Mouse (Mus musculus) lung, embryonic 16.5 days (tissue): ENCODE measurements around the gene Evx1. TPM values are rescaled to one million over a fixed set of nuclear protein-coding genes. Genes with fewer than 3 reads are reported as not detected.

Experiments used
- ATAC-seq: fragments of 200-750 bp; cut with Nextera tagmentation; 2 replicates; pipeline ENCODE4 v1.8.0; 2017; ENCODE audit warnings: low read depth, mild to moderate bottlenecking, moderate library complexity
- H3K27ac ChIP-seq: fragments of 300-500 bp; sonication (generic); 2 replicates; pipeline ENCODE4 v1.5.1; 2014; ENCODE audit warnings: mild to moderate bottlenecking, control low read depth, low read length
- H3K27me3 ChIP-seq: fragments of 300-500 bp; sonication (generic); 2 replicates; pipeline ENCODE4 v1.6.1; 2014; ENCODE audit warnings: low read depth, low read length, mixed read lengths; ENCODE audit not compliant: control insufficient read depth, insufficient read depth
- H3K36me3 ChIP-seq: fragments of 300-500 bp; sonication (generic); 2 replicates; pipeline ENCODE4 v1.6.1; 2014; ENCODE audit warnings: low read length; ENCODE audit not compliant: control insufficient read depth, insufficient read depth
- H3K4me1 ChIP-seq: fragments of 300-500 bp; sonication (generic); replicated peaks from 2 replicates; pipeline ENCODE4 v1.6.1; 2014; ENCODE audit warnings: low read length, mixed read lengths; ENCODE audit not compliant: control insufficient read depth, insufficient read depth
- H3K4me2 ChIP-seq: fragments of 300-500 bp; sonication (generic); 2 replicates; pipeline ENCODE4 v1.6.1; 2014; ENCODE audit warnings: low read depth, low read length, control low read depth
- H3K4me3 ChIP-seq: fragments of 300-500 bp; sonication (generic); 2 replicates; pipeline ENCODE4 v1.5.1; 2014; ENCODE audit warnings: mild to moderate bottlenecking, low read length, control low read depth
- H3K9ac ChIP-seq: fragments of 300-500 bp; sonication (generic); 2 replicates; pipeline ENCODE4 v1.6.1; 2014; ENCODE audit warnings: low read length, control low read depth
- H3K9me3 ChIP-seq: fragments of 300-500 bp; sonication (generic); 2 replicates; pipeline ENCODE4 v1.6.1; 2016; ENCODE audit warnings: low read length; ENCODE audit not compliant: control insufficient read depth
- WGBS: fragments of 180-500 bp; shearing (Covaris S2); extraction: QIAGEN DNeasy Blood & Tissue Kit; methylation state at CpG from one replicate; pipeline ENCODE4 v1.1.7; 2014; 5-methylcytosine and 5-hydroxymethylcytosine counted together
- polyA plus RNA-seq: library from polyadenylated mRNA; unstranded; fragments of >200 nt; fragmentation: Nextera tagmentation; extraction: Ambion mirVana; gene quantifications from 2 replicates; pipeline ENCODE4 v1.2.1, GENCODE M21; 2015

Gene Evx1
- polyA plus RNA-seq = not detected in 2 replicates

DNA sequence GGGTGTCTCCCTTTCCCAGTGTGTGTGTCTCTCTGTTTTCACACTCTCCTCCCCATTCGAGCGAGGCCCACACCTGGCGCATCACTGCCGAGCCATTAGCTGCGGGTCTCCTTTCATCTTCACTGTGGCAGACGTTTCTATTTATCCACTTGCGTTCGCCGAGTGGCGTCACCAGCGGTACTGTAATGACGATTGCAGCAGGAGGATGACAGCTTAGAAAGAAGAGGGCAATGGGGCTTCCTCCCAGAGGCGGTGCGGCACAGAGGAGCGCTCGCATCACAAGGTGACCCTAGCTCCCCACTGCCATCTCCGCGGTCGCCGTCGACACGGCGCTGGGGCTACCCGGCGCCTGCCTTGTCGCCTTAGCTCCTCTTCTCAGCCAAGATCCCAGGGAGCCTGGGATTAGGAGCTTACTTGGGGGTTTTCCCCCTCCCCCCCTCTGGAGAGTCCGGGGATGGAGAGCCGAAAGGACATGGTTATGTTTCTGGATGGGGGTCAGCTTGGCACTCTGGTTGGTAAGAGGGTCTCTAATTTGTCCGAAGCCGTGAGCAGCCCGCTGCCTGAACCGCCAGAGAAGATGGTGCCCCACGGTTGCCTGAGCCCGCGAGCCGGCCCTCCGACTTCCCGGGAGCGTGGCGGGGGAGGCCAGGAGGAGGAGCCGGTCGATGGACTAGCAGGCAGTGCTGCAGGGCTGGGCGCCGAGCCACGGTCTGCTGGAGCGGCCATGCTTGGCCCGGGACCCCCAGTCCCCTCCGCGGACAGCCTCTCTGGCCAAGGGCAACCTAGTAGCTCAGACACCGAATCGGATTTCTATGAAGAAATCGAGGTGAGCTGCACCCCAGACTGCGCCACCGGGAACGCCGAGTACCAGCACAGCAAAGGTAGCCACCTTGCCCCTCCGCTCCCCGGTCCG lies at the start of gene Evx1:
TSS of gene Evx1 (plus strand) at position 108 of the 913 bp plus-strand sequence.
- Histone ChIP-seq H3K4me2 (peak within 1 kb of the TSS; percentile 35), H3K27ac (no peak within 1 kb of the TSS), H3K36me3 (no peaks in the 10 kb centered on the region), H3K9me3 (no peaks in the 10 kb centered on the region), H3K4me1 (peaks cover 21% of the 10 kb centered on the region), H3K4me3 (peak within 1 kb of the TSS; percentile 33), H3K9ac (no peak within 1 kb of the TSS), H3K27me3 (peaks cover 94% of the 10 kb centered on the region)
- ATAC-seq = peak; percentile 32; the same call in 1 of the 2 replicates
- WGBS = 1% methylated on average over 59 of the region's 59 CpGs

DNA sequence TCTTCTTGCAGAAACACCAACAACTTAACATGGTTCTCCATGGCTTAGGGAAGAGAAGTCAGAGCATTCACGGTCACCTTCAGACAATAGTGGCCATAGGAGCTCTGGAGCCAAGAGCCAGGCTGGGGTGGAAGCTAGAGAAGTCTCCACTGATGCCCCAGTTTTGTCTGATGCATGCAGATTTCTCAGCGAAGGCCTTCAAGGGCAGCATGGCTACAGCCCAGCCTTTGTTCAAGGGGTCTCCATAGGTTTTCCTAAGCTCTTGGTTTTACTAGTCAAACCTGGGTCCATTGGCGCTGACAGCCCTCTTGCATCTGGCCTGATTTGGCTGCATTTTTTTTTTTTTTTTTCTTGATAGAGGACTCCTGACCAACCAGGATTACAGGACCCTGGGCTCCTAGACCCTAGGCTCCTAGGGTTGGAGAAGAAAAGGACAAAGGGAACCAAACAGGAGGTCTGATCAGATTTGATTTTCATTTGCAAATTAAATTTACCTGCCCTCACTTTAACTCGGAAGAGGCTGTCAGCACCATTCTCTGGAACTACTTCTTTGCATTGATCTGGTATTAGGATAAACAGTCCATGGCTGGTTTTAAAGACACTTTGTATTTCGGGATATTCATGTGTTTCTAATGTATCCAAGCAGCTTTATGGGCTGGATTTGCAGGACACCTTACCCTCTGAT lies 49.0 kb upstream of the Evx1 start:
- ATAC-seq = no peak
- H3K27ac ChIP-seq = no peak overlapping the region
- H3K4me3 ChIP-seq = no peak overlapping the region
- H3K4me2 ChIP-seq = no peak overlapping the region
- H3K36me3 ChIP-seq = no peaks in the 10 kb centered on the region
- peaks cover 92% of the 10 kb centered on the region for H3K27me3 ChIP-seq
- H3K4me1 ChIP-seq = peaks cover 13% of the 10 kb centered on the region; the same call in 1 of the 2 replicates
- WGBS = 2% methylated on average over 5 of the region's 5 CpGs
- H3K9me3 ChIP-seq = no peaks in the 10 kb centered on the region
- H3K9ac ChIP-seq = no peak overlapping the region

GRCm38 (mm10) chr6:52265306-52265912 lies 47.9 kb upstream of the Evx1 start:
- no peak for ATAC-seq
- WGBS = under 1% methylated on average over 18 of the region's 18 CpGs
- peaks cover 6% of the 10 kb centered on the region; the same call in 1 of the 2 replicates for H3K4me1 ChIP-seq

GRCm38 (mm10) chr6:52265913-52266665 lies 47.2 kb upstream of the Evx1 start:
- Histone ChIP-seq H3K4me3 (no peak overlapping the region), H3K9me3 (no peaks in the 10 kb centered on the region), H3K27me3 (peaks cover 94% of the 10 kb centered on the region), H3K36me3 (no peaks in the 10 kb centered on the region), H3K9ac (no peak overlapping the region), H3K27ac (no peak overlapping the region), H3K4me2 (no peak overlapping the region), H3K4me1 (no peaks in the 10 kb centered on the region)
- ATAC-seq = no peak
- 1% methylated on average over 19 of the region's 19 CpGs for WGBS

More at GRCm38 (mm10) chr6:52265306-52265912, 47.9 kb upstream of the Evx1 start:
- H3K36me3 ChIP-seq = no peaks in the 10 kb centered on the region
- no peak overlapping the region for H3K4me2 ChIP-seq
- H3K9ac ChIP-seq = no peak overlapping the region
- H3K4me3 ChIP-seq = no peak overlapping the region
- H3K27ac ChIP-seq = no peak overlapping the region
- peaks cover 93% of the 10 kb centered on the region for H3K27me3 ChIP-seq
- no peaks in the 10 kb centered on the region for H3K9me3 ChIP-seq

DNA sequence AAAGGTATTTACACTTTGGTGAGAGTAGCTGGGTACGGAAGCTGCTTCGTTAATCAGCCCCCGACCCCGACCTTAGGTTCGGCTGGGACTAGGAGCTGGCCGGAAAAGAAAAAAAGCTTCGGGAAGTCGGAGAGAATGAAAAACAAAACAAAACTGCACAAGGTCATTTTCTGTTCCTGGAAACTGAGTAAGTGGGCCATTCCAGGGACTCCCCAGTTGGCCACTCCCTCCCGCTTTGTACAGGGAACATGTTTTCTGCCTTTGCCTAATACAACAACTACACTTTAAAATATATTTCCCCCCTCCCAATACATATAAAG lies 46.7 kb upstream of the Evx1 start:
- H3K27ac ChIP-seq = no peak overlapping the region
- no peaks in the 10 kb centered on the region for H3K4me1 ChIP-seq
- peaks cover 93% of the 10 kb centered on the region for H3K27me3 ChIP-seq
- 2% methylated on average over 9 of the region's 9 CpGs for WGBS
- H3K9me3 ChIP-seq = no peaks in the 10 kb centered on the region
- no peak overlapping the region for H3K4me3 ChIP-seq
- ATAC-seq = no peak
- no peaks in the 10 kb centered on the region for H3K36me3 ChIP-seq
- H3K9ac ChIP-seq = no peak overlapping the region
- no peak overlapping the region for H3K4me2 ChIP-seq

- no peak for ATAC-seq
- WGBS = 18% methylated on average over 5 of the region's 5 CpGs
- H3K27ac ChIP-seq = no peak overlapping the region
- H3K4me2 ChIP-seq = no peak overlapping the region
- no peak overlapping the region for H3K9ac ChIP-seq
- H3K27me3 ChIP-seq = peaks cover 92% of the 10 kb centered on the region
- H3K36me3 ChIP-seq = no peaks in the 10 kb centered on the region
- H3K4me1 ChIP-seq = no peaks in the 10 kb centered on the region
- no peak overlapping the region for H3K4me3 ChIP-seq
- H3K9me3 ChIP-seq = no peaks in the 10 kb centered on the region
Measured at GRCm38 (mm10) chr6:52267221-52267620, 46.1 kb upstream of the Evx1 start.

GRCm38 (mm10) chr6:52267691-52268090 lies 45.6 kb upstream of the Evx1 start:
- ATAC-seq = no peak
- H3K36me3 ChIP-seq = no peaks in the 10 kb centered on the region
- H3K4me1 ChIP-seq = no peaks in the 10 kb centered on the region
- no peak overlapping the region for H3K27ac ChIP-seq
- H3K9ac ChIP-seq = no peak overlapping the region
- peaks cover 92% of the 10 kb centered on the region for H3K27me3 ChIP-seq
- no peak overlapping the region for H3K4me2 ChIP-seq
- no peak overlapping the region for H3K4me3 ChIP-seq
- WGBS = 12% methylated on average over 3 of the region's 3 CpGs
- H3K9me3 ChIP-seq = no peaks in the 10 kb centered on the region

DNA sequence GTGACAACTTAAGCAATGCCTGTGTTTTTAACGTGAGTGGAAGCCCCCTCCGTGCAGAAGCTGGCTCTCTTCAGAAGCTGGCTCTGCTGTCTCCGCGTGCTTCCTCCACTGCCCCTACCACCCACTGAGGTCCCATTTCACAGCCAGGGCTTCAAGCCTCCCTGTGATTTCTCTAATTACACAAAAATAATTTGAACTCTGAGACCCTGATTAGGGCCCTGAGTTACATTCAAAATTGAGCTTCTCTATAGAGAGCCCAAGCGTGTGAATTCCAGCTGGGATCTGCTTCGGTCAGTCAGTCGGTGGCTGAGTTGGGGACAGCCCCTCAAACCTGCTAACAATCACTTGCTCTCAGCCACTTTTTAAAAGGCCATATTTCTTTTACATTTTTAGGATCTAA lies 45.0 kb upstream of the Evx1 start:
- no peak for ATAC-seq
- no peaks in the 10 kb centered on the region for H3K36me3 ChIP-seq
- no peak overlapping the region for H3K4me3 ChIP-seq
- peaks cover 90% of the 10 kb centered on the region for H3K27me3 ChIP-seq
- H3K4me2 ChIP-seq = no peak overlapping the region
- 8% methylated on average over 7 of the region's 7 CpGs for WGBS
- no peak overlapping the region for H3K9ac ChIP-seq
- no peak overlapping the region for H3K27ac ChIP-seq
- H3K9me3 ChIP-seq = no peaks in the 10 kb centered on the region
- no peaks in the 10 kb centered on the region for H3K4me1 ChIP-seq
